Mouse (Mus musculus): Measurements from ENCODE around the gene Ehbp1.

Gene Ehbp1

DNA sequence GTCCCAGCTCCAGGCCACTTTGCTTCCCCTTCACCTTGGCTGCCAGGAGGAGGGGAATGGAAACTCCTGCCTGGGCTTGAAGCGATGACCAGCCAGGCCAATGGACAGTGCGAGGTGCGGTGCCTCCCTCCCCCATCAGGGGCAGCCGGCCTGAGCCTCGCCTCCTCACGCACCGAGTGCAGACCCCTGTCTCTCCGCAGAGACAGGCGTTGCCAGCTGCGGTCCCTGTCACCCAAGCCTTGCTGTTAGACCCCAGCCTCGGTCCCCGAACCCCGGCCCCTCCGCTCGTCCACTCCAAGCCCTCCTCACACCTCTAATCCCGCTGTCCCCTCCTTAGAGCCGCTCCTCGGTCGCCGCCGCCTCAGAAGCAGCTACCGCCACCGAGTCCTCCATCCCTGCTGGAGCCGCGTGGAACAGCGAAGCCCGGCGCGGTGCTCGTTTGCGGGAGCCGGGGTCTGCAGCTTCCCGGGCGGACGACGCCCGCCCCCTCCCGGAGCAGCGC, 55.7 kb downstream of the Ehbp1 start:
- DNase-seq, result peak in 1 of 2 experiments; percentile 78

DNA sequence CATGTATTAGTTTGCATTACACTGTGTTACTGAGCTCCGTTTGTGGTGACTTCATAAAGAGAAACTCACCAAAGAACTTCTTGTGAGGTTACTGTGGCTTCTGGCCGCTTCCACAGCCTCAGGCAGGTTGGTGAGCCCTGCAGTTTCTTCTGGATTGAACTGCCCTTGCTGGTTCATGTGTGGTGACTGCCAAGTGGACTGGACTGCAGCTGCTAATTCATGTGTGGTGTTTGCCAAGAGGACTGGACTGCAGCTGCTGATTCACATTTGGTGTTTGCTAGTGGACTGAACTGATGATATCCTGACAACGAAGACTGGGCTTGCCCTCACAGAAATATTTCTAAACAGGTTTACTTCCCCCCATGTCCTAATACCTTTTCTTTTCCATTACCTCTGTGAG, 65.4 kb downstream of the Ehbp1 start:
- DNase-seq, result no peak

DNA sequence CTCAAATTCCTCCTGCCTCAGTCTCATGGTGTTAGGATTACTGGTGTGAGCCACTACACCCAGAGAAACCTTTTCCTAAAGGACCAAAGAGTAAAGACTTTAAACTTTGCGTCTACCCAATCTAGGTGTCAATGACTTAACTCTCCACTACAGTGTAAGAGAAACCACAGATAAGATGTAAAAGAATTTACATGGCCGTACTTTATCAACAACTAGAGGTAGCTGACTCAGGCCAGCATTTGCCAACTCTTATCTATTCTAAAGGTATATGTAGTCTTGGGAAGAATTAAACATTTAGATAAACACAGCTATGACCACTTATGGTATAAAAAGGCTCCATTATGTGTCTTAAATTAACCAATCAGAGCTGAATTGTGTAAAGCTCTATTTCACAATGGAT, 67.9 kb downstream of the Ehbp1 start:
- DNase-seq, result no peak

DNA sequence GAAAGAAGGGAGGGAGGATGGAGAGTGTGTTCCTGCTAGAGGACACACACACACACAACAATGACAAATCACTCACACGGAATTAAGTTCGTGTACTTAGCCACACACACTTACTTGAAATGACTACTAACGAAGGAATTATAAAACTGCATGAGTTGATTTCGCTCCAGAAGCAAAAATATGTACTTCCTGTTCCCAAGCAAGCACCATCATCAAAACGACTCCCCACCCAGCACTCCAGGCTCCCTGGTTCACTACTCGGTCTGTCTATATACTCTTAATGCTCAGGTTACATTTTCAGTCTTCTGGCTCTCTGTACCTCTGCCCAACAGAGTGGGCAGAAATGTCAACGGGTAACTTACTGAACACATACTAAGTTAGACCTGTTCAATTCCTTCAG, 68.7 kb downstream of the Ehbp1 start:
- no peak for DNase-seq

DNA sequence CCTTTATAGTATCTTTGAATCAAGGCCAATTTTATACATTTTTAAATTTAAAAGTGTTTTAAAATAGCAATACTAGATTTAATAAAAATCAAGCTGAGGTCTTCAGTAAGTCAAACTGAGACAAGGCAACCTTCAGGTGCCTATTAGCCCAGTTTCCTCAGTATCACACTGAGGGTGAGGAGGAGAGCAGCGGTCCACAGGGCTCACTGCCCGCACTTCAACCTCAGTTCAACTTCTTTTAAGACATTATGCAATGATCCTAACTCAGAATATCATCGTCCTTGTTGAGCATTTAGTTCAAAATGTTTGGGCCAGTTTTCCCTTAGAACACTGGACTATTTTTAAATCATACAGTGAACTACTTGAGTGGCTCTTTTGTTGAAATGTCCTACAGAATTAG, 70.2 kb downstream of the Ehbp1 start:
- DNase-seq, result no peak

DNA sequence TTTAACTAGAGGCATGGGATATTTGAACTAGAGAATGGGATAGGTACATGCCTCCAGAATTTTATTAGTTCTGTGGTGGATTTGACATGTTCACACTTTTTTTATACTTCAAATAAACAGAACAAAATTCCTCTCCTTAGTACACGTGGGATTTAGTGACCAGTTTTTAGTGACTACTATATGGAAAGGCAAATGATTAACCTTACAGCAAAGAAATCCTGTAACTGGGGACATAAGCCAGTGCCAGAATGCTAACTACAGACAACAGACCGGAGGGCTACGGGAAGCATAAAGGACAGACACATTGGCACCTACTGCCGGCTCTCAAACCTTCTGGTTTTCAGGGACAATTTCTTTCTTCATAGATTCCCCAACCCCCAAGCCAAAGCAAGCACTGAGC, 72.4 kb downstream of the Ehbp1 start:
- DNase-seq, result peak in 1 of 2 experiments; percentile 20

DNA sequence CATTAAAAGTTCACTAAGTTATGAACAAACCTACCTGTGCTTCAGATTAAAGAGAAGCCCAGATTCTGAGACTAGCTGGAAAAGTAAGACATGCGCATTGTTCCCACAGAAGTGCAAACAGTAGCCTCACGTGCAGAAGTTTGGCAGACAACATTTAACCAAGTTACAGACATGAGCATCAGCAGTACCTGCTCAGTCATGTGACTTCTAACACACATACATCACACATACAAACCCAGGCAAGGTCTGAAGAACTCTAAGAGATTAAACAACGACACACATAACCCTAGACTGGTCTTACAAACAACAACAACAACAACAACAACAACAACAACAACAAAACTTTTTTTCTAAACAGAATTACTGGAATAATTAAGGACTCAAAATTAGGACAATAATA, 72.9 kb downstream of the Ehbp1 start:
- no peak for DNase-seq

DNA sequence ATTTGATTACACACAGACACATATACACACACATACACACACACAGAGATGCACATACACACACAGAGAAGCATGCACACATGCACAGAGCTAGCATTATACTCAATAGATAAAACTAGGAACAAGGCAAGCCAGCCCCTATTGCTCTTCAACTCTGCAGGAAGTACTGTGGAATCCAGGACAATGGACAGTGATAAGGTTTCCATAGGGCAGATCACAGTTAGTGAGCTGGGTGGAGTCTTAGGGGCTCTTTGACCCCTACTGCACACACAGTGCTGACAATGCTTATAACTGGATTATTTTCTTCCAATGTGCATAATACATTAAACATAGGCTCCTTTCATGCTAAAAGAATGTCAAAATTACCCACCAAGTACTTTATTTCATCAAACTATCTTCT, 75.1 kb downstream of the Ehbp1 start:
- no peak for DNase-seq

DNA sequence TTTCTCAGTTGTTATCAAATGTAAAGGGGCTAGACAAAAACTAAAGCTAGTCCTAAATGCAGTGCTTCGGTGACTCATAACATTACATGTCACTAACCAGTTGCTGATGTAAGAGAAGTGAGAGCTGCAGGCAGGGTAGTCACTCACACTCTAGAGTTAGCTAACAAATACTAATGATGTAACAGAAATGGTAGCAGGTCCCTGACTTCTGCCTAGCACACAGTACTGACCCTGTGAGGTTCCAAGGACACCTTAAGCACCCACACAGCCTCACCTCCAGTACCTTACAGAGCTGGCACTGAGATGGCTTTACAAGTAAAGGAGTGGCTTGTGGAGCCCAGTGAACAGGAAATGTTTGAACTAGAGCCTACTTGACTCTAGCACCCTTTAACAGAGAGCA, 86.7 kb downstream of the Ehbp1 start:
- no peak for DNase-seq

DNA sequence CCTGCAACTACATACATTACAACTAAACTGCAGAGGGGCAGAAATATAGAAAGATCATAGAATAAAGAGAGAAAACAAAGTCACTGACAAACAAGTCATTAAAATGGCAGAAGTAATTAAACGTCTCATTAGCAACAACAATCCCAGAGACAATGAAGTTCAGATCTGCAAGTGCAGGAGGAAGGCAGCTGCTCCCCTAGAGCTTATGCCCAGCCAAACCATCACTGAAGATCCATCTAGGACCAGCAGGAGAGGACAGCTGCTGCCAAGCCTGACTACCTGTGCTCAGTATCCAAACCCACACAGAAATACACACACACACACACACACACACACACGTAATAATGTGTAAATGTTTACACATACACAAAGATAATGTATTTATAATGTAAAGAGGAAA, 92.7 kb downstream of the Ehbp1 start:
- no peak for DNase-seq

DNA sequence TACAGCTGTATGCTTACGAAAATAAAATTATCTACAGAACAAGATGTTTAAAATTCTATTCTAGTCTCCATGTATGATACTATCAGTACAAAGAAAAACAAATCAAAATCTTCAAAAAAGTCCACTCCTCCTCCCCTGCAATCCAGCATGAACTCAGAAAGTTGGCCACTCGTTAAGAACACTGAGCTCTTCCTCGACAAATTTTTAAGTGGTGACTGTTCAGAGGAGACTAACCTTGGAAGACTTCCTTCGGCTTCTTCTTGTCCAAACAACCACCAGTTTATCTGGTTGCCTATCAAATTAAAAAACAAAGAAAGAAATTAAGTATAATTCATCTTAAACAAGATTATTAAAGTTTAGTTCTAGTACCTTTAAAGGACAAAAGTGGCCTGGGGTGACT, 94.4 kb downstream of the Ehbp1 start:
- no peak for DNase-seq

DNA sequence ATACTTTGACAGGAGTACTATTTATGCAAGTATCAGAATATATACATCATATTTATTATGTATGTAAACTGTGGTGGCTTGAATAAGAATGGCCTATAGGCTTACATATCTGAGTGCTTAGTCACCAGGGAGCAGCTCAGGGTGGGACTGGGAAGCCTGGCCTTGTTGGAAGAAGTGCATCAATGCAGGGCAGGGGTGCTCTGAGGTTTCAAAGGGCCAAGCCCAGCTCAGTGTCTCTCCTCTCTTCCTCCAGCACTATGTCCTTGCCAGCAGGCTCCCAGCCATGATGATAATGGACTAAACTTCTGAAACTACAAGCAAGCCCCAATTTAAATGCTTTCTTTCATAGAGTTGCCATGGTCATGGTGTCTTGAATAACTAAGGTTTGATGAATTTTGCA, 95.0 kb downstream of the Ehbp1 start:
- DNase-seq, result no peak

DNA sequence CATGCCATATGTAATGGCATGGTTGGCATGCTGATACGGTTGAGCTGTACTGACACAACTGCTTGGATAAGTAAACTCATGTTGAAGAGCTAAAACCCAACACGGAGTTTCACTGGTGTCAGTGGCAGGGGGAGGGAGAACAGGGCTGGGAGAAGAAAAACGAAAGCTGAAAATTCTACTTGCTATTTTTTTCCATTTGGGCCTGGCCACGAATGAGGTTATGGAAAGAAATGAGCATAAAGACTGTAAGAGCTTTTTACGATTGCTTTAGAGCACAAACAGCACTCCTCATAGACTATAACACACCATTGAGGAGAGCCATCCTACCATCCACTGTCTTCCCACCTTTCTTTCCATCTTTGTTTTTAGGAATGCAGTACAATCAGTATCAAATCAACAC, 106.5 kb downstream of the Ehbp1 start:
- no peak for DNase-seq

DNA sequence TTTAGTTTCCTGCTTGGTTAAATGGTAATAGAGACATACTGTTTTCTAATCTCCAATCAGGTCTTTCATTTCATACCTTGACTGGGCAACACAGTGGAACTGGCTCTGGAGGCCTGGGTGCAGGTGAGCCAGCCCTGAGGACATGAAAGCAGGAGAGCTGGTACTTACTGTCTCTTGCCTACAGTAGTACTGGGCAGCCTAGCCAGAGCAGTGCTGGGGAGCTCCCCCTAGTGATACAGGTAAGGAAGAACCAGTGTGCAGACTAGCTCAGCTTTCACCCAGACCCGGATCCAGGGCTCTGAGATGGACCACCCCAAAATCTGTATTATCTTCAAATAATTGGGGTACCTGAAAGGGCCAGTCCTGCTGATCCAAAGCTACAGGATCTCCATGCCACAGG, 107.4 kb downstream of the Ehbp1 start:
- DNase-seq, result peak; percentile 17 to 38

DNA sequence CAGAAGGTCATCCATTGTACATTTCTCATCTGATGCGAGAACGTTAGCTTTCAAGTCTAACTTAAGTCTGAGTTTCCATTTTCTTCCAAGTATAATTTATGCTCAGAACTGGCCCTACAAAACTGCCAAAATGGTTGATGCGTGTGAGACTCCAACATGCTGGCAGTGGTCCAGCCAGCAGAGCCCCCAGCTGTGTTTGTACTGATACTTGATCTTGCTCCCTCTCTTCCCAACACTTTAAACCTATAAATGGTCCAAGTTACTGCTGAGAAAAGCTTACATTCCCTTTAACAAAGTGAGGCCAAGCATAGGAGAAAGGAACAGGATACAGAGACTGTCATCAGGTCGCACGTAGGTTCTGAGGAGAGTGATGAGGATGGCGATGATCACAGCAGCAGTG, 111.2 kb downstream of the Ehbp1 start:
- DNase-seq, result no peak

DNA sequence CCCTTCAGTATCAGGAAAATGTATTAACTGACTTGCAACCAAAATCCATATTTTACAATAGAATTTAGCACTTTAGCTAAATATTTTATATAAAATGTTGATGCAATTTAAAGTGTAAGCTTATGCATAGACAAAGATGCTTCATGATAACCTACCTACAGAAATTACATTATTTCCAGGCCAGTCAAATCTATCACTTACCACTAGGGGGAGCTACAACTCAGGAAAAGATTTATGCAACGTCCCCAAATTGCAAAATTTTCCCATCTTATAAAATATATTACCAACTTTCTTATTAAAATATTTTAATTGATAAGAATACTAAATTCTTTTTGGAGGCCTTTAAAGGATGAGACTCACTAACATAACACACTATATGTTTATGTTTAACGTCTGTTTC, 116.5 kb downstream of the Ehbp1 start:
- no peak for DNase-seq

DNA sequence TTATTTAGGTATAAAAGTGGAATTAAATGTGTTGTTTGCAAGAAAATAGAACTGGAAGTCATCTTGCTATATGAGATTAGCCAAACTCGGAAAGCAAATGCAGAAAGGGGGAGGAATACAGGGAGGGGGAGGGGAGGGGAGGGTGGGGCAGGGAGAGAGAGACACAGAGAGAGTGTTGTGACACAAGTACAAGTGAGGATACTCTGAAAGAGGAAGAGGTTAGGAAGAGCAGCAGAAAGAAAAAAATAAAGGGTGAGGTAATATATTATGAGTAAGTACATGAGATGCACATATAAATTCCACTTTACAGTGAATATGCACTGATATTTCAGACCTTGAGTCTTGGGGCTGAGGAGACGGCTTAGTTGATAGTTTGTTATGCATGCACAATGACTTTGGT, 123.9 kb downstream of the Ehbp1 start:
- no peak for DNase-seq

DNA sequence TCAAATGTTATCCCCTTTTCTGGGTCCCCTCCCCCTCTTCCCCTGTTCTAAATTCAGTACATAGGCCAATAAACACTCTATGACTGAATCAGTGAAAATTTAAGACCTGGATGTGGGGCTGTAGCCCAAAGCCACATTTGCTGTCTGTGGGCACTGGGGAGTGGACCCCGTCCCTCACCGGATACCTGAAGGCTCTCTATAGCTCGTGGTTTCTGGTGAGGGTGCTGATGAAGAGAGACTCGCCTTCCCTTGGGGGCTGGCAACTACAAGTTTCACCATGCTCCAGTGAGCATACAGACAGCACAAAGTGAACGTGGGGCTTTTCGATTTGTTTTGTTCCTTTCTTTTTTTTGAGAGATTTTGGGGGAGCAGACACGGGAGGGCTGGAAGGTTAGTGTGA, 125.2 kb downstream of the Ehbp1 start:
- no peak for DNase-seq

DNA sequence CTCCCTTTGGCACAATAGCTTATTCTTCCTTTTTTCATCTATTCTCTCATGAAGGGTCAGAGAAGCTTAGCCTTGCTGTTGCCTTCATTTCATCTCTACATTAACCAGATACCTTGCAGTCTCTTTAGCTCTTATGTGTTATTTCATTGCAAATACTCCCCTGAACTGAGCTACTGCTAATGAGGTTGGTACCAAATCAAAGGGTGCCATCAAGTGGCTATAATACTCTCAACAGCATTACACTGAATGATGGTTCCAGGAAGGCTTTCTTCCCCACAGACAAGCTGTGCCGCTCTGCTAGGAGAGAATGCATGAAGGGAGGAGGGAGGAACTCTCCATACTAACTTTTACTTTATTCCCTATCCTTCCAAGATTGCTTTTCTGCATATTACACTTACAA, 135.5 kb downstream of the Ehbp1 start:
- DNase-seq, result peak in 1 of 2 experiments; percentile 23

DNA sequence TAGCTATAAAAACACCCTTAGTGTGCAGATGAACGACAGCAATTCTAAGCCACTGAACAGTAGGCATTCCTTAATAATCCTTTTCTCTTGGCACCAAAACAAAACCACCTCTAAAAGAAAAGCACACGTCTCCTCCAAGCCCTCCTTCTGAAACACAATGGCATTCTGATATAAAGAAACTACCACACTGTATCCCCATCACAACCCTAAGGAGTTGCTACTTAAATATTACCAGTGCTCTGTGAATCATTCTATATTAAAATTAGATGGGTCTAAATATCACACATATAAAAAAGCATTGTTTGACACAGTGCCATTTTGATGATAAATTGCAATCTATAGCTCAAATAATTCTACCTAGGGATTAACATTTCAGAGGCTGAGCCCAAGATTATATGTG, 135.9 kb downstream of the Ehbp1 start:
- no peak for DNase-seq

DNA sequence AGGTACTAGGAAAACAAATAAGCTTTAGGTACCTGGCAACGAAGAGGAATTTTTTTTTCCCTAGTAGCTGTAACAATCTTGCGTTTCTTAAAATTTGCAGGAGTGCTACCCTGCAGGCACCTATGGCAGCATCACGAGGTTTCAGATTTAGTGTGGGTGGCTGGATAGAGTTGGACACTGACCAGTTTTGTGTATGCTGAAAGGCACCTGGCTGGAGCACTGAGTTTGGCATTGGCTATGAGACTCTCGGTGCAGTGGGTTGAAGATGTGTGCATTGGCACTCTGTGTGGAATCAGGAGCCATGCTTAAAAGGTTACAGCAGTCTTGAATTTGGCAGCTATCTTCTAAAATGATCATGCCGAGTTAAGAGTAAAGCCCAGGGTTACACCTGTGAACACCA, 138.7 kb downstream of the Ehbp1 start:
- peak; percentile 16 to 23 for DNase-seq

DNA sequence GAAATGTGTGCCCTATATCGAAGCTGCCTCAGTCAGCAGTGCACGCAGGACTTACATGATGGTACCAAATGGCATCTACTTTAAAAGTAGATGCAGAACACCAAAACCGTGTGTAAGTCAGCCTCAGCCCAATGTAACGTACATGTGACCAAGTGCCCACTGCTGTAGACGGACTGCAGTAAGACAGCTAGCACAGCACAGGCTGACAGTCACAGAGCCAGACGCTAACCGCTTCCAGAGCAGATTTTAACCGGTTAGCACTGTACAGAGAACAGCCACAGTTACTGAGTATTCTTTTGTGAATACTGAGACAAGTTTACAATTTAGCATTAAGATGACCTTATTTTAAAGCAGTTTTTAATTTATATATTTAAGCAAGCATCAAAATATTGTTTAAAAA, 141.0 kb downstream of the Ehbp1 start:
- DNase-seq, result no peak

DNA sequence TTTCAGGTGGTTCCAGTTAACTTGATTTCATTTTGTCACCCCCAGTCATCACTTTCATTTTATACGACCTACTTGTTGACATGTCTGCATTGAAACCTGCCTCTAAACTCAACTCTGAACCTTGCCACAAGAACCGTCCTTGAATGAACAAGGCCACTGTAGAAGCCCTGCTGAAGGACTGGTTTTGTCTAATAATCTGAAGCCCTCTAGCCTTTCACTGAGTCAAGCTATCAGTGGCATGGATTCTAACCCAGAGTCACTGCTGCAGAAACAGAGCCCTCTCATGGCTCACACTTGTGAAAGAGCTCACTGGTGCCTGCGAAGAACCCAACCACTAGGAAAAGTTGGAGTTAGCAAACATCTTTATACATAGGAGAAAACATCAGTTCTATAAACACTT, 142.2 kb downstream of the Ehbp1 start:
- DNase-seq, result no peak

DNA sequence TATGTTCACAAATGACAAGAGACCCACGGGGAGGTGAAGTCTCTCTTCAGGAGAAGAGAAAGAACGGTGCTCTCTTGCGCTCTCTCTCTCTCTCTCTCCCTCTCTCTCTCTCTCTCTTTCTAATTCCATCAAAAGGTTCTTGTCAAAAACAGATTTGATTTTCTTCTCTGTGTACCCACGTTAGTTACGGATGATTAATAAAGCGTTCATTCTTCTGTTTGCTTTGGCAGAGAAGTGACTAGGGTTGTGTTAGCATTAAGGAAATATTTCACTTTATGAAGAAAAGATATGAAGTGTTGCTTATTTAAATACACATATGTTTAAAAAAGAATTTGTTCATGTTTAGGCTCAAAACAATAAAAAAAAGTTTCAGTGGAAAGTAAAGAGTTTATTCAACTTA, 143.7 kb downstream of the Ehbp1 start:
- no peak for DNase-seq

DNA sequence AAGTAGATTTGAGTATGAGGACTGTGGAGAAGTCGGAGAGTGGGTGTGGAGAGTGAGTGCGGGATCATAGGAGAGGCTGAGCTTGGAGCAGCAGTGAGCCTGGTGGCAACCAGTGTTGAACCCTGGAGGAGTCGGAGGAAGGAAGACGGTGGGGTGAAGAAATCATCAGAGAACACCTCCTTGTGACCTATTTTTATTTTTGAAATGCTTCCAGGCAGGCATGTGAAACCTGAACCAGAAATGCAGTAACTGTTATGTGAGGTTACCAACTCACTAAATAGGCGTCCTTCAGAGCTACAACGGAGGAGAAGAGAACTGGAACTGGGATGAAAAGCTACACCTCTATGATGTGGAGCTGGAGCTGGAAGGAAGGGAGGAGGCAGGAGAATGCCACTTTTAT, 144.2 kb downstream of the Ehbp1 start:
- no peak for DNase-seq

DNA sequence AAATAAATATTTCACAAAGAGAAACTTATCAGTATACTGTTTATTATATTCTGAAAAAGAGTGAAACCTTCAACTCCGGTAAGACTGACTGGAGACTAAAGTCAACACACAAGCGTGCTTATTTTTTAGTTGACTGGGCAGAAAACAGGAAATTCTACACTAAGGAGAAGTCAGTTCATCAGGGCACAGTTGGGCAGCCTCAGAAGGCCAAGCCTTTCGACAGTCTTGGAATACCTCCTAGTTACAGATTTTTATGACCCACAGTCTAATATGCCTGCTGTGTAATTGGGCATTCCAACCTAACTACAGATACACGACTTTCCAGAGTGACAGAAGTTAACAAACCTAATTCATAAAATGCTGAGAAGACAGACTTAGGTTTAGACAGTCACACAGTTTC, 145.3 kb downstream of the Ehbp1 start:
- no peak for DNase-seq

All from cerebellum, postnatal 25 days (tissue).